Mouse (Mus musculus) neural tube, embryonic 14.5 days (tissue): ENCODE results near the gene Ggt6. TPM values are rescaled to one million over a fixed set of nuclear protein-coding genes. Genes with fewer than 3 reads are reported as not detected.

Source experiments
- ATAC-seq: fragments of 200-750 bp; cut with Nextera tagmentation; 2 replicates; pipeline ENCODE4 v1.8.0; 2017; ENCODE audit warnings: low read depth, mild to moderate bottlenecking, moderate TSS enrichment, moderate library complexity
- H3K27ac ChIP-seq: fragments of 300-500 bp; sonication (generic); 2 replicates; pipeline ENCODE4 v1.5.1; 2014; ENCODE audit warnings: low read depth, mild to moderate bottlenecking, control low read depth, low read length, moderate library complexity, mixed read lengths
- H3K27me3 ChIP-seq: fragments of 300-500 bp; sonication (generic); 2 replicates; pipeline ENCODE4 v1.6.1; 2014; ENCODE audit warnings: low read length; ENCODE audit not compliant: control insufficient read depth, insufficient read depth
- H3K36me3 ChIP-seq: fragments of 300-500 bp; sonication (generic); 2 replicates; pipeline ENCODE4 v1.6.1; 2014; ENCODE audit warnings: low read length, mixed read lengths; ENCODE audit not compliant: control insufficient read depth, insufficient read depth
- H3K4me1 ChIP-seq: fragments of 300-500 bp; sonication (generic); 2 replicates; pipeline ENCODE4 v1.6.1; 2014; ENCODE audit warnings: low read length; ENCODE audit not compliant: control insufficient read depth, insufficient read depth
- H3K4me2 ChIP-seq: fragments of 300-500 bp; sonication (generic); 2 replicates; pipeline ENCODE4 v1.6.1; 2014; ENCODE audit warnings: mild to moderate bottlenecking, low read depth, low read length, control low read depth
- H3K4me3 ChIP-seq: fragments of 300-500 bp; sonication (generic); 2 replicates; pipeline ENCODE4 v1.5.1; 2014; ENCODE audit warnings: low read depth, low read length, control low read depth, mixed read lengths
- H3K9ac ChIP-seq: fragments of 300-500 bp; sonication (generic); replicated peaks from 2 replicates; pipeline ENCODE4 v1.6.1; 2014; ENCODE audit warnings: low read depth, mild to moderate bottlenecking, control low read depth, low read length, mixed read lengths
- H3K9me3 ChIP-seq: fragments of 300-500 bp; sonication (generic); 2 replicates; pipeline ENCODE4 v1.6.1; 2016; ENCODE audit warnings: low read length; ENCODE audit not compliant: control insufficient read depth
- WGBS: fragments of 180-500 bp; shearing (Covaris S2); extraction: QIAGEN DNeasy Blood & Tissue Kit; methylation state at CpG from one replicate; pipeline ENCODE4 v1.1.7; 2014; 5-methylcytosine and 5-hydroxymethylcytosine counted together
- polyA plus RNA-seq: library from polyadenylated mRNA; unstranded; fragments of >200 nt; fragmentation: Nextera tagmentation; extraction: Ambion mirVana; gene quantifications from 2 replicates; pipeline ENCODE4 v1.2.1, GENCODE M21; 2014

Ggt6 gene
- polyA plus RNA-seq, 1 experiment from 2014 or later = not detected

DNA sequence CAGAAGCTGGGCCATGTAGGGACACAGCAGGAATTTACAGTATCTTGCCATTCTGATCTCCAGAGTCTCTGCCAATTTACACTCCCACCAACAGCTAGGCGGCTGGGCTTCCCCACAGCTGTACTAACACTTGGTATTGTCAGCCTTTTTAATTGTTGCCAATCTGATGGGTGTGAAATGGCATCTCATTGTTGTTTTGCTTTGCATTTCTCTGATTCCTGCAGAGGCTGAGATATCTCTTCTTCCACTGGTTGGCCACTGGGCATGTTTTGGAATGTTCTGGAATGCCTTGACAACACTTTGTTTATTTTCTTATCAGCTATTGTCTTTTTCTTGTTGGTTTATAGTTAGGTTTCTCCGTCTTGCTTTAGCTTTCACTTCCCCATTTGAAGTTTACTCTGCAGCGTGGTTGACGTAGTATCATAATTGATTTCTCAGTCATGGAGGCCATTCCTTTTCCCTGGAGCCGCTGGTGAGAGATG, 26.2 kb downstream of the Ggt6 start:
- Histone ChIP-seq H3K36me3 (peaks cover 10% of the 10 kb centered on the region; the same call in 1 of the 2 replicates), H3K27ac (no peak overlapping the region)

DNA sequence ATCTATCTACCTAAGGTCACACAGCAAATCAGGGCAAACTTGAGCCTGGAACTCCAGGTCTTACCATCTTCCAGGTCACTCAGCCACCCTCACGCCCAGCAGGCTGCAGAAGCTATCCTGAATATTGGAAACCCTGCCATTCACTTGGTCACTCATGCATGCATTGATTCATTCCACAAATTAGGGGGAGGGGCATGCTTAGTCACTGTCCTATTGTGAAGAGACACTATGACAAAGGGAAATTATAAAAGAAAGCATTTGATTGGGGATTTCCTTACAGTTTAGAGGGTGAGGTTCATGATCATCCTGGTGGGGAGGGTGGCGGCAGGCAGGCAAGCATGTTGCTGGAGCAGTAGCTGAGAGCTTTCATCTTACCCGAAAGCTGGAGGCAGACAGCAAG, 29.5 kb downstream of the Ggt6 start:
- Histone ChIP-seq H3K36me3 (peaks cover 3% of the 10 kb centered on the region; the same call in 1 of the 2 replicates), H3K4me3 (no peak overlapping the region), H3K9ac (no peak overlapping the region), H3K27ac (no peak overlapping the region), H3K4me1 (peaks cover 11% of the 10 kb centered on the region; the same call in 1 of the 2 replicates), H3K27me3 (no peaks in the 10 kb centered on the region), H3K4me2 (no peak overlapping the region), H3K9me3 (no peaks in the 10 kb centered on the region)
- WGBS = 61% methylated on average over 3 of the region's 3 CpGs
- ATAC-seq = no peak

More for the DNA sequence above, 26.2 kb downstream of the Ggt6 start:
- Histone ChIP-seq H3K9me3 (no peaks in the 10 kb centered on the region), H3K4me3 (no peak overlapping the region), H3K27me3 (no peaks in the 10 kb centered on the region), H3K9ac (no peak overlapping the region), H3K4me1 (0 out of 2 replicates have a peak, but pooled peaks cover 2% of the 10 kb centered on the region), H3K4me2 (no peak overlapping the region)
- 48% methylated on average over 5 of the region's 5 CpGs for WGBS
- no peak for ATAC-seq

DNA sequence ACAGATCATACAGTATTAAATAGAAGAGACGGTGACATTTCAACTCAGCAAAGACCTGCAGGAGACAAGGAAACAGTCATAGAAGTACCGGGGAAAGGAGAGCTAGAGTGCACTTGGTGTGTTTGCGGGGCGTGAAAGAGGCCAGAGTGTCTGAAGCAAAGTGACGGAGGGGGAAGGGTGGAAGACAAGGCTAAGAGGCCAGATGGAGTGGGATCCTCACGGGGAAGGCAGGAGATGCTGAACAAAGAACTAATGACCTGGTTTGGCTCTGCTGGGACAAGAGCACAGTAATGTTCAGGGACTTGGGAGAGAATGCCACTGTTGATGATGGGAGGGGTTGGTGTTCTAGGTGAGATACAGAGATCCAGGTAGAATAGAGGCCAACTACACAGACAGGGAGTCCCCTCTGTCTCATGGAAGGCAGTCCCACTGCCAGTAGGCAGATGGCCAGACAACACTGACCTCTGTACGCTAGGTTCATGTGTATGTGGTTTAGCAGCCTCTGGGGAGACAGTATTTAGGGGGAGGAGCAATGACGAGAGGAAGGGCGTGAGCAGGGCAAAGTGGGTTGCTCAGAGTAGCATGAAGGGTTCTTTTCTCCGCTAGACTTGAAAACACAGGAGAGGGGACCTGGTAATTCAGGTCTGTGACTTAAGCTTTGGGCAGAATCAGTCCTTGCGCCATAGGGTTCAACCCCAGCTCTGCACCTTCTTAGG, 30.8 kb downstream of the Ggt6 start:
- H3K27me3 ChIP-seq = no peaks in the 10 kb centered on the region
- no peak for ATAC-seq
- H3K4me1 ChIP-seq = peaks cover 11% of the 10 kb centered on the region; the same call in 1 of the 2 replicates
- no peak overlapping the region for H3K4me2 ChIP-seq
- H3K27ac ChIP-seq = 0 out of 2 replicates have a peak overlapping the region, but pooled peaks have one; percentile 34
- WGBS = 62% methylated on average over 11 of the region's 11 CpGs
- peaks cover 3% of the 10 kb centered on the region; the same call in 1 of the 2 replicates for H3K36me3 ChIP-seq
- H3K9me3 ChIP-seq = no peaks in the 10 kb centered on the region
- no peak overlapping the region for H3K4me3 ChIP-seq
- no peak overlapping the region for H3K9ac ChIP-seq

DNA sequence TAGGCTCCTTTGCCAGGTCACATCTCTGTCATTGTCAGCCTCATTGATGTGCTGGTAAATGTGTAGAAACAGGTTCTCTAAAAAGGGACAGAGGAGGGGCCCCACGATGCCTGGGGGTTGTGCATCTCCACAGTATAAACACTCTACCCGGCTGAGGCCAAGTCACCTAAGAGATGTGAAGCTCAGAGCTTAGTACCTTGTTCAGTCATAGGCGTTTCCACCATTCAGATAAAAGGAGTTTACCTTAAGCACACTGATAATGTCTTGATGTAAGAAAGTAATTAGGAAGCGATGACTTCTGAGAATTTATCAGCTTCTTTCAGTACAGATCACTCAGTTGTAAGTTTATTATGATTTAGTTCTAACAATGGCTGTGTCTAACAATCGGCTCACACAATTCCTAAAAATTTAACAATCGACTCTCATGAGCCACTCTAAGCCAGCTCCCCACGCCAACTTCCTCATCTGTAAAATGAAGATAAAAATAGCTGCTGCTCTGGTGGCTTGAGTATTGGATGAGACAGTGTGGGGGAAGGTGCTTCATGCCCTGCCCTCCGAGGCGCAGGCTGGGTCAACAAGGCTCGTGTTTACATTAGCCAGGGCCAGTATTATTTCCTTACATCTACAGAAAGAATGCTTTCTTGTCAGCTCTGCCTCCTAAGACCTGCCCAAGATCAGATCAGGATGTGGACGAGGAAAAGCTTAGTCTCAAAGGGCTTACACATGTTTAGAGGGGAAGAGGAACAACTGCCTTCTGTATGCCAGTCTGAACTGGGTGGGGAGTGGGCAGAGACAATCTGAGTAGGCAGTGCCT, 31.6 kb downstream of the Ggt6 start:
- 69% methylated on average over 11 of the region's 11 CpGs for WGBS
- H3K27ac ChIP-seq = 0 out of 2 replicates have a peak overlapping the region, but pooled peaks have one; percentile 34
- no peaks in the 10 kb centered on the region for H3K27me3 ChIP-seq
- no peak overlapping the region for H3K9ac ChIP-seq
- H3K4me2 ChIP-seq = no peak overlapping the region
- peaks cover 11% of the 10 kb centered on the region; the same call in 1 of the 2 replicates for H3K4me1 ChIP-seq
- peaks cover 3% of the 10 kb centered on the region; the same call in 1 of the 2 replicates for H3K36me3 ChIP-seq
- no peak for ATAC-seq
- no peaks in the 10 kb centered on the region for H3K9me3 ChIP-seq
- no peak overlapping the region for H3K4me3 ChIP-seq

DNA sequence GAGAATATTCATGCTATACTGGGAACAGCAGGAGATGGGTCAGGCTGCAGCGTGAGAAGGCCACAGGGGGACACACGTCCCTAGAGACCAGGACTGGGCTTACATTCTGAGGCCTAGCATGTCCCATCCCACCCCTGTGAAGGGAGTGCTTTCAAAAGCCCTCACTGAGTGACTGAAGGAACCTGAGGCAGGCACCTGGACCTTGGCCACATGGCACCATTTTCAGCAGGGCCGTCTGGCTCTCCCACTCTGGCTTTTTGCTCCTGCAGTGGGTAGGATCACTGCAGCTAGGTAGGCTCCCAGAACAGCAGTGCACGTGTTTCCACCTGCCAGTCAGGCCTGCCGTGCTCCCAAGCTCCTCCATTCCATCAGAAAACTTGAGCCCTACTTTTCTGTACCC, 33.2 kb downstream of the Ggt6 start:
- WGBS = 80% methylated on average over 5 of the region's 5 CpGs
- Histone ChIP-seq H3K4me1 (peaks cover 8% of the 10 kb centered on the region; the same call in 1 of the 2 replicates), H3K27ac (no peak overlapping the region), H3K9ac (no peak overlapping the region), H3K9me3 (no peaks in the 10 kb centered on the region), H3K4me2 (no peak overlapping the region), H3K27me3 (no peaks in the 10 kb centered on the region), H3K36me3 (peaks cover 6% of the 10 kb centered on the region; the same call in 1 of the 2 replicates), H3K4me3 (no peak overlapping the region)
- no peak for ATAC-seq

DNA sequence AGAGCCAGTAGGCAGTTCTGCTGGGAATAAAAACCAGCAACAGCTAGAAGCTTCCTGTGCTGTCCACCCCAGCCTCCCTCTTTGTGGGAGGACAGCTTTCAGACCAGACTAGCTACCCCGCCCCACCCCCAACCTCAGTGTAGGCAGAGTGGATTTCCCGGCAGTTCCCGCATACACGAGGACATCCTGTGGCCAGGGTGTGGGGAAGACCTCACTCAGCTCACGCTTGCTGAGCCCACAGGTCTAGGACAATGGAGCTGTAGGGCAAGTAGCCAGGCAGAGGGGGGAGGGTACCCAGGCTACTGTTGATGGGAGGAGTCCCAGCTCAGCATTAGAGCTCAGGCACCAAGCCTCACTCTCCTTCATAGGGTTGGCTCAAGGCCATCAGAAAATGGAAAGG, 33.9 kb downstream of the Ggt6 start:
- H3K27ac ChIP-seq = no peak overlapping the region
- H3K9me3 ChIP-seq = no peaks in the 10 kb centered on the region
- H3K9ac ChIP-seq = no peak overlapping the region
- peaks cover 6% of the 10 kb centered on the region; the same call in 1 of the 2 replicates for H3K36me3 ChIP-seq
- H3K27me3 ChIP-seq = no peaks in the 10 kb centered on the region
- H3K4me3 ChIP-seq = no peak overlapping the region
- peak; percentile 66; the same call in 1 of the 2 replicates for ATAC-seq
- 30% methylated on average over 5 of the region's 5 CpGs for WGBS
- peaks cover 8% of the 10 kb centered on the region; the same call in 1 of the 2 replicates for H3K4me1 ChIP-seq
- H3K4me2 ChIP-seq = no peak overlapping the region

- Histone ChIP-seq H3K27me3 (no peaks in the 10 kb centered on the region), H3K4me2 (no peak overlapping the region), H3K4me3 (no peak overlapping the region), H3K9me3 (no peaks in the 10 kb centered on the region), H3K36me3 (peaks cover 6% of the 10 kb centered on the region; the same call in 1 of the 2 replicates), H3K9ac (no peak overlapping the region), H3K4me1 (peaks cover 8% of the 10 kb centered on the region; the same call in 1 of the 2 replicates), H3K27ac (peak overlapping the region; percentile 5; the same call in 1 of the 2 replicates)
- no peak for ATAC-seq
- WGBS = 73% methylated on average over 4 of the region's 4 CpGs
Measured at GRCm38 (mm10) chr11:72470004-72470403, 34.7 kb downstream of the Ggt6 start.

GRCm38 (mm10) chr11:72471381-72471780, 36.1 kb downstream of the Ggt6 start:
- H3K4me2 ChIP-seq = no peak overlapping the region
- H3K27ac ChIP-seq = no peak overlapping the region
- no peaks in the 10 kb centered on the region for H3K9me3 ChIP-seq
- H3K36me3 ChIP-seq = 0 out of 2 replicates have a peak, but pooled peaks cover 3% of the 10 kb centered on the region
- WGBS = 72% methylated on average over 6 of the region's 6 CpGs
- H3K4me3 ChIP-seq = no peak overlapping the region
- H3K27me3 ChIP-seq = no peaks in the 10 kb centered on the region
- peaks cover 14% of the 10 kb centered on the region; the same call in 1 of the 2 replicates for H3K4me1 ChIP-seq
- no peak for ATAC-seq
- H3K9ac ChIP-seq = no peak overlapping the region
